Mouse (Mus musculus): Measurements from ENCODE around the gene Jag2. TPM values are rescaled to one million over a fixed set of nuclear protein-coding genes. Genes with fewer than 3 reads are reported as not detected.
A peak's percentile ranks its signal among the peaks of the same experiment; 100 is the strongest.

Jag2 gene
- total RNA-seq (2014; rRNA removed) (63.4 and 88.4 TPM in 2 replicates), polyA plus RNA-seq (2015; fragmentation: Nextera tagmentation; extraction: Ambion mirVana) (7.7 and 8.5 TPM in 2 replicates)

- peak within 1 kb of the TSS; percentile 72 for H3K4me2 ChIP-seq (ENCODE audit: low read depth, low read length)
- H3K27ac ChIP-seq = peak within 1 kb of the TSS; percentile 88
- H3K4me1 ChIP-seq (ENCODE audit: insufficient read depth, low read length) = peaks cover 9% of the 10 kb centered on the region; the same call in 1 of the 2 replicates
- H3K4me3 ChIP-seq (ENCODE audit: low read length) = peak within 1 kb of the TSS; percentile 64
- H3K27me3 ChIP-seq (ENCODE audit: insufficient read depth, low read length) = no peaks in the 10 kb centered on the region; the same call in 1 of the 2 replicates
- under 1% methylated on average over 57 of the region's 85 CpGs for WGBS
- no peaks in the 10 kb centered on the region for H3K9me3 ChIP-seq (ENCODE audit: low read length)
- peak; percentile 68 for TF ChIP-seq CTCF (IDR thresholded peaks at IDR 0.05; ENCODE audit: low read depth)
- peak within 1 kb of the TSS; percentile 81 for H3K9ac ChIP-seq (replicated peaks; ENCODE audit: low read length)
- ATAC-seq (peak; percentile 73), DNase-seq (ENCODE audit: low spot score) (peak; percentile 80)
- no peaks in the 10 kb centered on the region for H3K36me3 ChIP-seq (ENCODE audit: insufficient read depth, low read length)
These were observed at the start of gene Jag2 for GRCm38 (mm10) chr12:112929562-112930352. Gene Jag2 (minus strand): TSS chr12:112929776.

- H3K36me3 ChIP-seq (ENCODE audit: insufficient read depth, low read length) = peaks cover 60% of the 10 kb centered on the region
- H3K9me3 ChIP-seq (ENCODE audit: low read length) = no peaks in the 10 kb centered on the region
- H3K27ac ChIP-seq = peak overlapping the region; percentile 94
- H3K4me2 ChIP-seq (ENCODE audit: low read depth, low read length) = peak overlapping the region; percentile 86
- ATAC-seq (no peak), DNase-seq (ENCODE audit: low spot score) (no peak)
- H3K4me1 ChIP-seq (ENCODE audit: insufficient read depth, low read length) = peaks cover 14% of the 10 kb centered on the region
- H3K4me3 ChIP-seq (ENCODE audit: low read length) = peak overlapping the region; percentile 64
- H3K9ac ChIP-seq (replicated peaks; ENCODE audit: low read length) = peak overlapping the region; percentile 62
- no peak; the same call in 1 of the 2 replicates for TF ChIP-seq CTCF (IDR thresholded peaks at IDR 0.05; ENCODE audit: low read depth)
- WGBS = 40% methylated on average over 12 of the region's 12 CpGs
- no peaks in the 10 kb centered on the region for H3K27me3 ChIP-seq (ENCODE audit: insufficient read depth, low read length)
These were observed 47.6 kb upstream of the Jag2 start for GRCm38 (mm10) chr12:112977156-112977555.

GRCm38 (mm10) chr12:112976371-112977073 is 46.9 kb upstream of the Jag2 start, which contains the start of gene Btbd6:
Gene Btbd6 (plus strand): TSS chr12:112976482.
- H3K4me1 ChIP-seq (ENCODE audit: insufficient read depth, low read length) = peaks cover 14% of the 10 kb centered on the region
- H3K4me2 ChIP-seq (ENCODE audit: low read depth, low read length) = peak within 1 kb of the TSS; percentile 86
- H3K9ac ChIP-seq (replicated peaks; ENCODE audit: low read length) = peak within 1 kb of the TSS; percentile 62
- no peaks in the 10 kb centered on the region for H3K9me3 ChIP-seq (ENCODE audit: low read length)
- peak within 1 kb of the TSS; percentile 94 for H3K27ac ChIP-seq
- H3K27me3 ChIP-seq (ENCODE audit: insufficient read depth, low read length) = no peaks in the 10 kb centered on the region
- DNase-seq (ENCODE audit: low spot score) (peak; percentile 95), ATAC-seq (peak; percentile 96)
- no peak; the same call in none of the 2 replicates for TF ChIP-seq CTCF (IDR thresholded peaks at IDR 0.05; ENCODE audit: low read depth)
- WGBS = 2% methylated on average over 79 of the region's 80 CpGs
- peaks cover 60% of the 10 kb centered on the region for H3K36me3 ChIP-seq (ENCODE audit: insufficient read depth, low read length)
- peak within 1 kb of the TSS; percentile 64 for H3K4me3 ChIP-seq (ENCODE audit: low read length)

- no peak overlapping the region for H3K4me3 ChIP-seq (ENCODE audit: low read length)
- no peak for TF ChIP-seq CTCF (IDR thresholded peaks at IDR 0.05; ENCODE audit: low read depth)
- H3K27ac ChIP-seq = no peak overlapping the region
- H3K36me3 ChIP-seq (ENCODE audit: insufficient read depth, low read length) = peaks cover 59% of the 10 kb centered on the region
- H3K4me2 ChIP-seq (ENCODE audit: low read depth, low read length) = no peak overlapping the region
- H3K27me3 ChIP-seq (ENCODE audit: insufficient read depth, low read length) = no peaks in the 10 kb centered on the region
- DNase-seq (ENCODE audit: low spot score) (no peak), ATAC-seq (no peak)
- no peak overlapping the region for H3K9ac ChIP-seq (replicated peaks; ENCODE audit: low read length)
- peaks cover 14% of the 10 kb centered on the region for H3K4me1 ChIP-seq (ENCODE audit: insufficient read depth, low read length)
- 88% methylated on average over 9 of the region's 9 CpGs for WGBS
- H3K9me3 ChIP-seq (ENCODE audit: low read length) = no peaks in the 10 kb centered on the region
These were observed 45.2 kb upstream of the Jag2 start for GRCm38 (mm10) chr12:112974736-112975135.

- Histone ChIP-seq H3K9ac (replicated peaks; ENCODE audit: low read length) (no peak overlapping the region), H3K27ac (no peak overlapping the region), H3K4me2 (ENCODE audit: low read depth, low read length) (no peak overlapping the region), H3K4me1 (ENCODE audit: insufficient read depth, low read length) (no peaks in the 10 kb centered on the region), H3K4me3 (ENCODE audit: low read length) (no peak overlapping the region), H3K36me3 (ENCODE audit: insufficient read depth, low read length) (peaks cover 85% of the 10 kb centered on the region), H3K27me3 (ENCODE audit: insufficient read depth, low read length) (no peaks in the 10 kb centered on the region), H3K9me3 (ENCODE audit: low read length) (no peaks in the 10 kb centered on the region)
- 90% methylated on average over 6 of the region's 6 CpGs for WGBS
- ATAC-seq (no peak), DNase-seq (ENCODE audit: low spot score) (no peak)
- TF ChIP-seq CTCF (IDR thresholded peaks at IDR 0.05; ENCODE audit: low read depth) = no peak
These were observed 40.0 kb upstream of the Jag2 start for GRCm38 (mm10) chr12:112969616-112970015.

- H3K4me2 ChIP-seq (ENCODE audit: low read depth, low read length) = no peak overlapping the region
- ATAC-seq (no peak), DNase-seq (ENCODE audit: low spot score) (no peak)
- H3K36me3 ChIP-seq (ENCODE audit: insufficient read depth, low read length) = peaks cover 85% of the 10 kb centered on the region
- no peaks in the 10 kb centered on the region for H3K4me1 ChIP-seq (ENCODE audit: insufficient read depth, low read length)
- no peak overlapping the region for H3K4me3 ChIP-seq (ENCODE audit: low read length)
- no peak overlapping the region for H3K9ac ChIP-seq (replicated peaks; ENCODE audit: low read length)
- WGBS = 75% methylated on average over 8 of the region's 8 CpGs
- no peaks in the 10 kb centered on the region for H3K9me3 ChIP-seq (ENCODE audit: low read length)
- no peaks in the 10 kb centered on the region for H3K27me3 ChIP-seq (ENCODE audit: insufficient read depth, low read length)
- H3K27ac ChIP-seq = no peak overlapping the region
- no peak for TF ChIP-seq CTCF (IDR thresholded peaks at IDR 0.05; ENCODE audit: low read depth)
These were observed 39.4 kb upstream of the Jag2 start for GRCm38 (mm10) chr12:112968943-112969342.

All from hindbrain, postnatal 0 days (tissue).